Mouse (Mus musculus): Measurements from ENCODE around the gene Plagl2. TPM values are rescaled to one million over a fixed set of nuclear protein-coding genes. Genes with fewer than 3 reads are reported as not detected.
"Not testable (repeated sequence)": the region's sequence is repeated elsewhere in the genome, so short reads cannot be mapped to it uniquely, and the experiment has no call there.

Gene Plagl2
- total RNA-seq (2021) = 1 to 10 TPM; 5.4 to 6.0 TPM
- long read RNA-seq, experiment 1 = 0 reads
- long read RNA-seq, experiment 2, partial matches to known transcripts = 0 of 3 reads
- long read RNA-seq, experiment 2, other reads (novel, unspliced or antisense) = 3 of 3 reads

DNA sequence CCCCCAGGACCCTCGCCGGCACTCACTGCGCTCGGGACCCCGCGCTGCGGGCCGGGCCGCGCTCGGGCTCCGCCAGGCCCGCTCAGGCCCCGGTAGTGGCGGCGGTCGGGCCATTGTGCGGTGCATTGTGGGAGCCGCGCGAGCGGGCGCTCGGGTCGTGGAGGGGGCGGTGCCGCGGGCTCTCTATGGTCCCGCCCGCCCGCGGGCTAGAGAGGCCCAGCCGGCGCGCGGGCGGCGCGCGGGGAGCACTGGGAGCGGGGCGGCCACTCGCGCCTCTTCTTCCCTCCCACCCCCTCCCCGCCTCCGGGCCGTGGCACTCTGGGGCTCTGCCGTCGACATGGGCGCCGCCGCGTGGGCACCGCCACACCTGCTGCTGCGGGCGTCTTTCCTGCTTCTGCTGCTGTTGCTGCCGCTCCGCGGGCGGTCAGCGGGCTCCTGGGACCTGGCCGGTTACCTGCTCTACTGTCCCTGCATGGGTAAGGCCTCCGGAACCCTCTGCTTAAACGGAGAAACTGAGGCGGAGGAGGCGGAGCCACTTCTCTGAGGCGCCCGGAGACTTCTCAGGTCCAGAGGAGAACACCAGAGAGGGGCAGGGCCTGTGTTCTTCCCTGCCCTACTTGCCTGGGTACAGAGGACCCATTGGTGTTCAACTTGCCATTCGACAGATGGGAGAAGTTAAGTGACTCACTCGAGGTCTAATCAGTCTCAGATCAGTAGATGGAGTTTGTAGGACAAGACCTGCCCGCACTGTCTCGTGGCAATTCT lies at the start of gene Plagl2, which contains the start of gene Pofut1:
TSS of gene Plagl2 (minus strand) at position 177 of the 765 bp plus-strand sequence.
TSS of gene Pofut1 (plus strand) at position 284 of the 765 bp plus-strand sequence.
- peak; percentile 92 to 95 for DNase-seq
- intact Hi-C loops (cut with DNase I) = loop anchor here (5.0 kb wide), 2 partner anchors 79 to 106 kb away; partner anchors contain the start of genes Asxl1 and Tm9sf4

DNA sequence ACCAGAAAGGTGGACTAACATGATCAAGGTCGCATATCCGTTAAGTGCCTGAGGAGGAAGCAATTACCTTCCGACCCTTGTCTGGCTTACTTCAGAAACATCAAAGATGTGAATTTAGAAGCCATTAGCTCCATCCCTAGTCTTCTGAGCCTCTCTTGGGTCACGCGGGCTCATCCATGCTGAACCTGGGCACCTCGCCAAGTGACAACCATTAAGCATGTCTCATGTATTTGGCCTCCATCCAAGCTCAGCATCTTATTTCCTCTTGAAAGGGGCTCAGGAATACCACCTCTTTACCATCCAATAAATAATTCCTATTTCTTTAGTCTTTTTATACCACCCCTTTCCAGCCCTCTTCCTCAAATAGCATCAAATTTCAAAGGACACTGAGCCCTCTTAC lies 46.6 kb upstream of the Plagl2 start:
- DNase-seq = no peak
- intact Hi-C loops (cut with DNase I) = no loop called here

DNA sequence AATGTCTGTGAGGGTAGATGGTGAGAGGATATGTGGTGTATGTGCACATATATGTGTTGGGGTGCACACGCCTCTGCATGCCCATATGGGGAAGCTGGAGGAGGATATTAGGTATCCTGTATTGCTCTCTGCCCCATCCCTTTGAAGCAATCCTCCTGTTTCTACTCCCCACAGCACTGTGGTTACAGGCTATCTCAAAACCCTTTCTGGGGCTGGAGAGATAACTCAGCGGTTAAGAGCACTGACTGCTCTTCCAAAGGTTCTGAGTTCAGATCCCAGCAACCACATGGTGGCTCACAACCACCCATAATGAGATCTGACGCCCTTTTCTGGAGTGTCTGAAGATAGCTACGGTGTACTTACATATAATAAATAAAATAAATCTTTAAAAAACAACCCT lies 45.3 kb upstream of the Plagl2 start:
- intact Hi-C loops (cut with DNase I) = no loop called here
- DNase-seq = no peak

DNA sequence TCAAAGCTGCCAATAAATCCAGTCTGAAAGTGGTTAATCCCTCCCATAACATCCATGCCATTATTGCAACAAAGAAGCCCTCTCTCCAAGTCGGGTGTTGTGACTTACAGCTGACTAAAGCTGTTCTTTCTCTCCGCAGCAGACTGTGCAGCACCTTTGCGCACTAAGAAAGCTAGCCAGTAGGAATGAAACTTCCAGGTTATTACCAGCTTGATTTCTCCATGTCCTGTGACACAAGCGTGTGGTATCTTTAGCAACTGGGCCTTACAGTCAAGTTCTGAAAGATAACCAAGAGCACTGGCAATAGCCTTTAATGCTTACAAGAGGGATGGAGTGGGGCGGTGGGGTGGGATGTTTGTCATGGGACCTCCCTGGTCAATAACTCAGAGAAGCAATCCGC lies 42.7 kb upstream of the Plagl2 start:
- intact Hi-C loops (cut with DNase I) = no loop called here
- DNase-seq = no peak

DNA sequence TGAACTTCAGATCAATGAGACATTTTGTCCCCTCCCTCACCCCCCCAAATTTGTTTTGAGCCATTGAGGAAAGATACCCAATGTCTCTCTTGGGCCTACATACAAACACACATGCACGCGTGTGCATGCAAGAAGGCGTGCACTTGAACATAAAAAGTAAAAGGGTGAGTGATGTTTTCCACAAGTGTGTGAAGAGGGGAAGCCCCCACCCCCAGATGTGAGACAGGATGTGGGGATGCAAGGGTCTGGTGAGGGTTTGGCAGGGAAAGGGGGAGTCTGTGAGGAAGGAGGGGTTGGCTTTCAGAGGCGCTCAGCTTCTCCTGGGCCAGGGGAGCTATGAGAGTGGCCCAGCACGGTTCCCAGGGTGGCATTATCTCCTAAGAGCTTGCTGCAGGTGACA lies 37.1 kb upstream of the Plagl2 start:
- no peak for DNase-seq
- intact Hi-C loops (cut with DNase I) = no loop called here

DNA sequence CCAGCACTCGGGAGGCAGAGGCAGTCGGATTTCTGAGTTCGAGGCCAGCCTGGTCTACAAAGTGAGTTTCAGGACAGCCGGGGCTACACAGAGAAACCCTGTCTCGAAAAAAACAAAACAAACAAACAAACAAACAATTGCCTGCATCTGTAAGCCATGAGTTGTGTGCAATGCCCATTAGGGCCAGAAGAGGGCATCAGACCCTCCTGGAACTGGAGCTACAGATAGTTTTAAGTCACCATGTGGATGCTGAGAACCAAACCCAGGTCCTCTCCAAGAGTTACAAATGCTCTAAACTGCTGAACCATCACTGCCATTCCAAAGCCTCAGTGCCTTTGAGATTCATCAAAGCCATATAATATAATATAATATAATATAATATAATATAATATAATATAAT lies 35.6 kb upstream of the Plagl2 start:
- intact Hi-C loops (cut with DNase I); DNase-seq: not testable (repeated sequence)

DNA sequence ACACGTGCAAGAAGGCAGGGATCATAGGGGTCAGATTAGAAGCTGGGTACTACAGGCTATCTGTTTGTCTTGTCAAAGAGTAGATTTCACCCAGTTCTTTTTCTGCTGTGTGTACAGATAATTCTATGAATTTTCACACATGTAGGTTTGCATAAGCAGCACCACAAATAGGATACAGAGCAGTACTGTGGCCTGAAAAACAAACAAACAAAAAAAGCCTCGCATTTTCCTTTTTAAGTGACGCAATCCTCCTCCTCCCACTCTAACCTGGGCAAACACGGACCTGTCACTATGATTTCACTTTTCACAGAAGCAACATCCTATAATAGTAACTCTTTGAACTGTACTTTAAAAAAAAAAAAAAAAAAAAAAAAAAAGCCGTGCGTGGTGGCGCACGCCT lies 35.2 kb upstream of the Plagl2 start:
- intact Hi-C loops (cut with DNase I) = no loop called here
- DNase-seq = no peak

DNA sequence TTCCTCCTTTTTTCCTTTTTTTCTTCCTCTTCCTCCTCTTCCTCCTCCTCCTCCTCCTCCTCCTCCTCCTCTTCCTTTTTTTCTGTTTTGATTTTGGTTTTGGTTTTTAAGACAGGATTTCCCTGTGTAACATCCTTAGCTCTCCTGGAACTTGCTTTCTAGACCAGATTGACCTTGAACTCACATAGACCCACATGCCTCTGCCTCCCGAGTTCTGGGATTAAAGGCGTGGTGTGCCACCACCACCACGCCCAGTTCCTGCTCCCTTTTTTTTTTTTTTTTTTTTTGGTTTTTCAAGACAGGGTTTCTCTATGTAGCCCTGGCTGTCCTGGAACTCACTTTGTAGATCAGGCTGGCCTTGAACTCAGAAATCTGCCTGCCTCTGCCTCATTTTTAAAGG lies 34.4 kb upstream of the Plagl2 start:
- DNase-seq; intact Hi-C loops (cut with DNase I): not testable (repeated sequence)

DNA sequence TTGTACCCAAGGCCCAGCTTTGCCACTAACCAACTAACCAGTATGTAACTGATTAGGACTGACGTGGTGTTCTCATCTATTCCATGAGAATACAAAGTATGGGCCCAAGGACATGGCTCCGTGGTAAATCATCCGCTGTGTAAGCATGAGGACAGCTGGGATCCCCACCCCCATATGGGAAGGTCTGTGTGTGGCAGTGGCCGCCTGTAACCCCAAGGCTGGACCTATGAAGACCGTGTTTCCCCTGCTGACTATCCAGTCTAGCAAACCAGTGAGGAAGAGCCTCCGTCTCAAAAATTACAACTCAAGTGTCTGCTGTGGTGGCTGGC lies 33.7 kb upstream of the Plagl2 start:
- intact Hi-C loops (cut with DNase I) = no loop called here
- DNase-seq = no peak

DNA sequence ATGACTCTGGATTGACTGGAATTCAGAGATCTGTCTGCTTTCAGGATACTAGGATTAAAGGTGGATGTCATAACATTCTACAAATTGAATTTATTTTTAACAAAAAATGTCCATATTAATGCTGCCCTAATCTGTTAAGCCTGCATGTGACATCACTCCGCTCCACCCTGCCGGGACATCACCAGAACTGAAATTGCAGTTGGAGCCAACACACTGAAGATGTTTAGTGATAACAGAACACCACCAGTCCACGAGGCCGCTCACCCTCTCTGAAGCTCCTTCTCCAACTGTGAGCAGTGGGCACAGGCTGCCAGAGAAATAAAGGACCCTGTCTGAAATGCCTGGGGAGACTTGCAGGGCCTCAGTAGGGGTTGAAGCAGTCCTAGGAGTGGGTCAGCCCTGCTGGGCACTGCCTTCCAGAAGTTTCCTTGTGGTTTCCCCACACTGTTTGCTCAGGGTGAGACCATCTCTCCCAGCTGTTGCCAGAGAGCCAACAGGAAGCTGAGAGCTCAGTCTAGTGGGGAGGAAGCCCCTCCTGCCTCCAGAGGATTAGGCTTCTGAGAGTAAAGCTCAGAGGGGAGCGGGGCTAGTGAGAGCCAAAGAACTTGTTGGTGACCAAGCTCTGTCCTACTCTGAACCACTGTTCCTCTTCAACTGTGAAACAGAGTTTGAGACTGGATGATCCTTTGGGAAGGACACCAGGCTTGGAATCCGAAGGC lies 33.1 kb upstream of the Plagl2 start:
- intact Hi-C loops (cut with DNase I) = not testable (repeated sequence)

DNA sequence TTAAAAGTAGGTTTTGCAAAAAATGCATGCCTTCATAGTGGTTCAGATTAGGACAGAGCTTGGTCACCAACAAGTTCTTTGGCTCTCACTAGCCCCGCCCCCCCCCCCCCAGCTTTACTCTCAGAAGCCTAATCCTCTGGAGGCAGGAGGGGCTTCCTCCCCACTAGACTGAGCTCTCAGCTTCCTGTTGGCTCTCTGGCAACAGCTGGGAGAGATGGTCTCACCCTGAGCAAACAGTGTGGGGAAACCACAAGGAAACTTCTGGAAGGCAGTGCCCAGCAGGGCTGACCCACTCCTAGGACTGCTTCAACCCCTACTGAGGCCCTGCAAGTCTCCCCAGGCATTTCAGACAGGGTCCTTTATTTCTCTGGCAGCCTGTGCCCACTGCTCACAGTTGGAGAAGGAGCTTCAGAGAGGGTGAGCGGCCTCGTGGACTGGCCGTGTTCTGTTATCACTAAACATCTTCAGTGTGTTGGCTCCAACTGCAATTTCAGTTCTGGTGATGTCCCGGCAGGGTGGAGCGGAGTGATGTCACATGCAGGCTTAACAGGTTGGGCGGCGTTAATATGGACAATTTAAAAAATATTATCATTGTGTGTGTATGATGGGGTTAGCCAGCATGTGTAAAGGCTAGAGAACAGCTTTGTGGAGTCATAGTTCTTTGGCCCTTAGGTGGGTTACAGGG lies 29.1 kb upstream of the Plagl2 start:
- DNase-seq; intact Hi-C loops (cut with DNase I): not testable (repeated sequence)

More for the DNA sequence above, 33.1 kb upstream of the Plagl2 start:
- not testable (repeated sequence) for DNase-seq

DNA sequence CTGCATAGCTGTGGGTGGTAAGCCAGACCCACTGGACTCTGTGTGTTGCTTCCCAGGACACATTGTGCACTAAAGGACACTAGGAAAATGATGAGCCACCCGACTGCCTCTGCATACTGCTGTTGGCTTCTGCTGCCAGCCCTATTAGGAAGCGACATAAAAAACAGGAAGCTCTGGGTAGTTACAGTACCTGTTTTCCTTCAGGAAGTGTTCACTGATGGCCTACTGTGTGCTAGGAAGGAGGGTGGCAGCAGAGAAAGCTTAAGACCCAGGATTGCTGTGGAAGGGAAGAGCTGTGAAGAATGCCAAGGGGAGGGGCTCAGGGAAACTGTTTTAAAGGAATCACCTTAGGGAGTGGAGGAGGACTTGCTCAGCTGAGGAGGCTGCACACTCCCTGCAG lies 26.1 kb upstream of the Plagl2 start:
- intact Hi-C loops (cut with DNase I) = no loop called here
- DNase-seq = no peak

DNA sequence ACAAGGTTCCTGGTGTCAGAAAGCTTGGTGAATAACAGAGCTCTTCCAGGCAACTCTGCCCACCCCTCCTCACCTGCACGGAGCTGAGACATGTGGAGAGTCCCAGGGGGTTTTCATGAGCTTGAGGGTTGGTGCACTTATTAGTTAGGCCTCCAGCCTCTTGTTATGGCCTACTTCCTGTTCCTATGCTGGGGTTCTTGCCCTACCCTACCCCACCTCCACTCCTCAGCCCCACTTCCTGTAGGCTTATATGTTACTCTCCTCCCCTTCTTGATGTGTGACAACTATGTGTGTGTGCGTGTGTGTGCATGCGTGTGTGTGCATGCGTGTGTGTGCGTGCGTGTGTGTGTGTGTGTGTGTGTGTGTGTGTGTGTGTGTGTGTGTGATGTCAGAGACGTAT lies 21.8 kb upstream of the Plagl2 start:
- intact Hi-C loops (cut with DNase I) = no loop called here
- no peak for DNase-seq

DNA sequence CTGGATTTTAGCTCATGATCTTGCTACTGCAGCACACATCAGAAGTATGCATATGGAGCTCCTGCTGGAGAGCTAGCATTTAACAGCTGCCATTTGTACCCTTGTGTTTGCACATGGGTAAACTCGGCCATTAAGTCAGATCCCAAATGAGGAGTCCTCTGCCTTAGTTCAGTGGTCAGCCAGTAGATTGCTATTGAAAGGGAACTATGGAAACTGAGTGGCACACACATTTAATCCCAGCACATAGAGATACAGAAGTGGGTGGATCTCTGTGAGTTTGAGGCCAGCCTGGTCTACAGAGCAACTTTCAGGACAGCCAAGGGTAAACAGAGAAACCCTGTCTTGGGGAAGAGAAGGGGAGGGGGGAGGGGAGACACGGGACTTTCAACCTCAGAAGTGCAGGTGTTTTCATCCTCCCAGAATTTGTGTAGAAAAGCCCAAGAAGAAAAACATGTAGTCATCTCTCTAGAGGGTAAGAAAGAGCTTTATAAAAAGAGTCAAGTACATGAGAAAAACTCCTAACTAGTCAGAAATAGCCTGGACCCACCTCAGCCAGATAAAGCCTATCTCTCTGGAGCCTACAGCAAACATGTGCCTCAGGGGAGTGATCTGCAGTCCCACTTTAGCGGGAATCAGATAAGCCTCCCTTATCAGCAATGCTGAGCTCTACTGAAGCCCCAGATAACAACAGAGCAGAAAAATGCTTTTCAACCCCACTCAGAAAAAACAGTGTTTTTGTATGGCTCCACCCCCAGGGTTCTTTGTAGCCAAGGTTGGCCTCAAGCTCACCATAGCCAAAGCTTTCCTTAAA lies 18.8 kb upstream of the Plagl2 start:
- intact Hi-C loops (cut with DNase I) = no loop called here
- DNase-seq = no peak

DNA sequence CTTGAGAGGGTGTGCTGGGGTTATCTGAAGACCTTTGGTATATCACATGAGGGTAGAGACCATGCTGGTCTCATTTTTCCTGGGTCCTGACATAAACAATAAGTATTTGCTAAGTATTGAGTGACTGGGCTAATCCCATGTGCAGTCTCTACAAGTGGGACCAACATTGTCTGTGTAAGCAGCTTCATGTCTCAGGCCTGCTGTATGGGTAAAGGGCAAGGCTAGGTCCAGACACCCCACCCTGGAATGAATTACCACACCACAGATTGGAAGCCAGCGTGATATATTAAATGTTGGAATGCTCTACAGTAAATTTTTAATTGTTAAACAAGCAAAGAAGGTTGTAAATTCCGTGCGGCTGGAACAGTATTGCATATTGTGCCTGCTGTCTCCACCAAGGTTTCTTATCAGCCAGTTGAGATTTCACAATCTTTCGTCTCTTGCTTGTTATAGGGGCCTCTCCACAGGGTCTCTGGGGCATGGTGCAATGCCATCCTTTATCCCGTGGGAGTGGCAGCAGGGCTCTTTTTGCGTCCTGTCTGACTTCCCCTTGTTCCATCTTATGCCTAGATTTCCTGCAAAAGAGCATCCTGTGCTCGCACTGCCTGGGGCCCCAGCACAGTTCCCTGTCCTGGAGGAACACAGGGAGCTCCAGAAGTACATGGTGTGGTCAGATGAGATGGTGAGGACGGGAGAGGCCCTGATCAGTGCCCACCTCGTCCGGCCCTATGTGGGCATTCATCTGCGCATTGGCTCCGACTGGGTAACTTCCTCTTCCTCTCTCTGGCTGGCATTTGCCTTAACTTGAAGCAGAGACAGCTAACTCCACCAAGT lies 18.0 kb upstream of the Plagl2 start:
- DNase-seq = no peak
- intact Hi-C loops (cut with DNase I) = no loop called here

DNA sequence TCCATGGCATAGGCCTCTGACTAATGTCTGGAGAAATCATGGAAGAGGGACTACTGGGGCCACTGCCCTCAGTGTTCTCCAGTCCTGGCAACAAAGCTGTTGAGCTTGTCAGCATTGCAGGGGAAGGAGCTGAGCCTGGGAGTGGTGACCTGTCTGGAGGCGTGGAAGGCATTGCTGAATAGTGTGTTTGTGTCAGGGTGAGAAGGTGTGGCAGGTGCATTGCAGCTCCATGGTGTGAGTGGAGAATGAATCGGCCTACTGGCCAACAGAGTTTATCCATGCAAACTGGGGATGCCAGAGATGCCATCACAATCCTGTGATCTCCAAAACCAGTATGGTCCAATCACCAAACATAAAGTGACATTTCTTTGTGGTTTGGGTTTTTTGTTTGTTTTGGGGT lies 15.4 kb upstream of the Plagl2 start:
- DNase-seq = no peak
- intact Hi-C loops (cut with DNase I) = no loop called here

DNA sequence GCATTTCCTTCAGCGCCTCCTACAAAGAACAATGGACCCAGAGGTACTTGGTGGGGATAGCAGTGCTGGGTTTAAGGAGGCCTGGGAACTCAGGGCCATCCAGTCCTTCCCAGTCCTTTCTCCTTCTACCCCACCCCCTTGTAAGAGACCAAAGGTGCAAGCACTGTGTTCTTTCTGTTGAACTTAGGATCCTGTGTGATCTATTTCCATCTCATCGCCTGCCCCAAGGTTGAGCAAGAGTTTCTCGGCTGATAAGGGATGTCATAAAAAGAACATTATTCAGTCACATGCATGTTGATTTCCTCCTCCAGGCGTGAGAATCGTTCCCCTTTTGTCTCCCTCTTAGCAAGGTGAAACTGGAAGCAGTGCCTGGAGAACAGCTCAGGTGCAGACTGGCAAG lies 8.5 kb upstream of the Plagl2 start:
- intact Hi-C loops (cut with DNase I) = no loop called here
- no peak for DNase-seq

DNA sequence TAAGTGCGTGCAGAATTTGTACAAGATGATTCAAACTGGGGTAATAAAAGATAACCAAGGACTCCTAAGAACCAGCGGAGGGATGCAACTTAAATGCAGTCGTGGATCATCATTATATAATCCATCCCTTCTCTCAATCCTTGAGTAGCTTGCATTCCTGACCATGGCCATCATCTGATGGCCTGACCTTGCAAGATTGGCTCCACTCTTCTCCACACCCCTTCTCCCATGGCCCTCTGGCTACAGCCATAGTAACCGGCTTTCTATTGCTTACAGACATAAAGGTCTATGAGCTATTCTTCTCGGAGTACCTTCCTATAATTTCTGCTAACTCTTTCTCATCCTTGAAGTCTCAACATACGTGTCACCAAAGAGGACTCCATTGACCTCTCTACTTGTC lies 930 bp upstream of the Plagl2 start:
- intact Hi-C loops (cut with DNase I) = loop anchor here (5.0 kb wide), 2 partner anchors 80 to 105 kb away; partner anchors contain the start of genes Asxl1 and Tm9sf4

DNA sequence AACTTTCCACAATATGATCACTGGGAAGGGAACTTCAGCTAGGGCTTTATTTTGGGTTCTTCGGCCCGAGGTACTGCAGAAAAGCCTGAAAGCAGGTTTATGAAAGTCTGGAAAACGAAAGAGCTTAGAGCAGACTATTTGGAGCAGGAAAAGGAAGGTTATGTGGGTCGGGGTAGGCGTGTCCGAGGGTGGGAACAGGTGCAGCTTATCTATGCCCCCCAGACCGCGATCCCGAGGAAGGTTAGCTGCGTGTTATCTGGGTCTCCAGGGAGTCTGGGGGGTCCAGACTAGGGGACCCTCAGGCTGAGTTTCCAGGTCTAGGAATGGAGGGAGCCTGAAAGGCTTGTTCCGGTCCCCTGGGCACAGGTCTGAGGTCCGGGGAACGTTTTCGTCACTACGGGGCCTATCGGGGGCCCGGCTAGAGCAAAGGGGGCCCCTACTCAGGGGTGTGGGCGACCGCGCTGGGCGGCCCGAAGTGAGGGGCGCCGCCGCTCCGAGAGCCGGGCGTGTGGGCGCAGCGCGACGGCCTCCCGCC lies 458 bp downstream of the Plagl2 start:
- DNase-seq = peak; percentile 17
- intact Hi-C loops (cut with DNase I) = loop anchor here (5.0 kb wide), 2 partner anchors 78 to 107 kb away; partner anchors contain the start of genes Asxl1 and Tm9sf4

More for the DNA sequence above, 930 bp upstream of the Plagl2 start:
- DNase-seq = no peak
